Mouse (Mus musculus): Measurements from ENCODE around the gene Gm5624.
"Not testable (repeated sequence)": the region's sequence is repeated elsewhere in the genome, so short reads cannot be mapped to it uniquely, and the experiment has no call there.

The Gm5624 gene

GRCm38 (mm10) chr14:44627737-44628136 lies at the start of gene Gm5624:
TSS of gene Gm5624 (minus strand) at chr14:44627938.
- not testable (repeated sequence) for DNase-seq

DNA sequence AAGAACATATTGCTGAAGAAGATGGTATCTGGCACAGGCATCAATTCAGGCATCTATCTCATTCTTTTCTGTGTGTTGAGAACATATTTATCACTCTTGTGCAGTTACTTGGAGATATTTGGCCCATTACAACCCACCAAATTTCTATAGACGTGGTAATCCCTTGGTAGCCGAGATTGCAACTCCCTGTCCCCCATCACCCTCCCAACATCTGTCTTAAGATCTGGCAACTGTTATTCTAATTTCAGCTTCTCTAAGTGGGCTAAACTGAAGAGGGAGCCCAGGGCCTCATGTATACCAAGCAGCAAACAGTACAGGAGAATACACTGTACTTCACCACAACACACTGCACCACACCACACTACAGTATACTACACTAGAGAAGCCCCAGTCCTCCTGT lies 36.0 kb downstream of the Gm5624 start:
- DNase-seq, result not testable (repeated sequence)

GRCm38 (mm10) chr14:44582853-44583252 lies 44.9 kb downstream of the Gm5624 start, which contains the start of gene Gm8247:
TSS of gene Gm8247 (plus strand) at chr14:44583153.
- not testable (repeated sequence) for DNase-seq

DNA sequence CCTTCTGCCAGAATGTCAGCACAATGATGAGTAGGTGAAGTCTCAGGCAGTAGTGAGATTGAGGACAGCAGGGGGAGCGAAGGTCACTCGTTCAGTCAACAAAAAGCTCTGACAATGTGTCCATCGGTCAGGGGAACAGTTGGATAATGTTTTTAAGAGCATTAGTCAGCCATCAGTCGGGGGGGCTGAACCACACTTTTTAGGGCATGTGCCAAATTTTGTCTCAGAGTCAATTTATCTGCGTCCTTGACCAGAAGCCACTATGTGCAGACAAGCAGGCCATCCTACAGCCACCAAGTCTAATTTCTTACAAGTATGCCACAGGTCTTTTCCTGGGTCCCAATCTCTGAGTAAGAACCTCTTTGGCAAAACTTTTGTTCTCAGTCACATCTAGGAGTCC lies 79.8 kb downstream of the Gm5624 start:
- DNase-seq, result not testable (repeated sequence)

GRCm38 (mm10) chr14:44517976-44518375 lies 109.8 kb downstream of the Gm5624 start, which contains the start of gene Gm17093:
TSS of gene Gm17093 (plus strand) at chr14:44518276.
- not testable (repeated sequence) for DNase-seq
